Mouse (Mus musculus): ENCODE data around the gene Mttp. TPM values are rescaled to one million over a fixed set of nuclear protein-coding genes. Genes with fewer than 3 reads are reported as not detected.

The Mttp gene
- polyA plus RNA-seq (2012; fragmentation: generic; extraction: Trizol): 1.2 TPM
- long read RNA-seq, experiment 1, partial matches to known transcripts: 1 of 2 reads
- long read RNA-seq, experiment 1, other reads (novel, unspliced or antisense): 1 of 2 reads
- long read RNA-seq, experiment 2, partial matches to known transcripts: 8 of 30 reads
- long read RNA-seq, experiment 2, other reads (novel, unspliced or antisense): 22 of 30 reads

DNA sequence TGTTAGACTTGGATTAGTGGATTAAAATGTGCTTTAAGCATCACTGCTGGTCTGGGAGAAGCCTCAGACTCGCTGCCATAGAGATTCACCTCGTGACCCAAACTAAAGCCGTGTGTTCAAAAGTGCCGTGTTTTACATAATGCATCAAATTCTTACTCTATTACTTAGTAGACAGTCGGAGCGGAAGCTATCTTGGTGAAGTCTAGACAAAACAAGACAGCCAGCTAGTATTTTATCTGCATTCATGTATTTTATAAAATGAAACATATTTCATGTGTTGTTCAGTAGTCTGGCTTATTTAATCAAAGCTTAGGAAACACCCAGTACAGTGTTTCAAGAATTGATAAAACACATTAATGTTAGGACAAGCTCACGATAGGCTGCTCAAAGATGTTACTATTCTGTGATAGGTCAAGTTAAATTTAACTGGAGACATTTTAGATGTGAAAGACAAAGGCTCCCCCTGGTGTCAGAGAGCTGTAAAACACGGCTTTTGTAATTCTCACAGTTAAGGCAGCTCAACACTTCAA lies at the start of gene Mttp:
Gene Mttp, minus strand, starts transcription at position 327 of the 530 bp plus-strand sequence.
- H3K36me3 ChIP-seq (ENCODE audit: control insufficient read depth, insufficient read depth): peaks cover 25% of the 10 kb centered on the region
- peaks cover 11% of the 10 kb centered on the region for H3K79me3 ChIP-seq (ENCODE audit: low read depth)
- H3K4me3 ChIP-seq (ENCODE audit: insufficient read depth, poor library complexity, severe bottlenecking): peak within 1 kb of the TSS; percentile 55
- no peaks in the 10 kb centered on the region for H3K27me3 ChIP-seq (ENCODE audit: control insufficient read depth, insufficient read depth, insufficient read length)
- H3K79me2 ChIP-seq (ENCODE audit: control insufficient read depth, insufficient read depth): peaks cover 25% of the 10 kb centered on the region
- TF ChIP-seq CEBPB (IDR thresholded peaks at IDR 0.05; ENCODE audit: low read depth) (no peak), MAX (IDR thresholded peaks at IDR 0.05) (no peak), MYOD1 (IDR thresholded peaks at IDR 0.05; ENCODE audit: control insufficient read depth, insufficient read length, low read depth) (no peak), CTCF (IDR thresholded peaks at IDR 0.05; ENCODE audit: control insufficient read depth, insufficient read depth, insufficient read length) (peak; percentile 2), MYOG (IDR thresholded peaks at IDR 0.05; ENCODE audit: control insufficient read depth, extremely low read depth, insufficient read length) (no peak), FOSL1 (IDR thresholded peaks at IDR 0.05; ENCODE audit: insufficient read depth, low read length, poor library complexity, severe bottlenecking) (no peak), USF1 (IDR thresholded peaks at IDR 0.05; ENCODE audit: low read depth) (peak; percentile 80)
- H3ac ChIP-seq (ENCODE audit: control insufficient read depth, insufficient read length, low read depth): peak within 1 kb of the TSS; percentile 78

DNA sequence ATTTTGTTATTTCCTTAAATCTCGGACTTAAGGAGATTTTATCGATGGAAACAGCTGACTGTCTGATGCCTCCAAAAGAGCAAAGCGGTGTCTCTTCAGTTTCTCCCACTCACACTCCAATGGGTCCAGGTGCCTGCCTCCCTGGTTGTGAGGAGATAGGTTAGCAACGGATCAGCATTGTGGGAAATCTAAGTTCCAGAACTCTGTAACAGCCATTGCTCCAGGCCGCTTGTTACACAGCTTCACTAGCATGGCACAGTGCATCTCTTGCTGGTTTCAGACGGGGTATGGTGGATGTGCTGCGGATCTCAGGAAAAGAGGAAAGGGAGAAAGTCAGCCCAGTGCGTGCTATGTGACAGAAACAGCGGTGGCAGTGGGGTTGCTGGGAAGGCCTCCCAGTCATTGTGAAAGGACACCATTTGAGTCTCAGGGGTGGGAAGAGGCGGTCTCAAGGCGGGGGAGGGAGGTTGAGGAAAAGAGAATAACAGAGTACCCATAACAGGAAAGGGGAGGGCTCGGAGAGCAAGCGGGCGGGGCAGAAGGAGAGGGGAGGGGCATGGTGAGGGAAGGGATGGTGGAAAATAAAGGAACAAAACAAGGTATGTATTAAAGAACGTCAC lies 49.0 kb upstream of the Mttp start, which contains the start of gene 4930579F01Rik:
Gene 4930579F01Rik, minus strand, starts transcription at position 143 of the 620 bp plus-strand sequence.
- H3K27me3 ChIP-seq (ENCODE audit: control insufficient read depth, insufficient read depth, insufficient read length): no peaks in the 10 kb centered on the region
- no peaks in the 10 kb centered on the region for H3K79me2 ChIP-seq (ENCODE audit: control insufficient read depth, insufficient read depth)
- no peaks in the 10 kb centered on the region for H3K79me3 ChIP-seq (ENCODE audit: low read depth)
- no peak within 1 kb of the TSS for H3ac ChIP-seq (ENCODE audit: control insufficient read depth, insufficient read length, low read depth)
- peak within 1 kb of the TSS; percentile 2 for H3K4me3 ChIP-seq (ENCODE audit: insufficient read depth, poor library complexity, severe bottlenecking)
- no peaks in the 10 kb centered on the region for H3K36me3 ChIP-seq (ENCODE audit: control insufficient read depth, insufficient read depth)
- TF ChIP-seq MYOG (IDR thresholded peaks at IDR 0.05; ENCODE audit: control insufficient read depth, extremely low read depth, insufficient read length) (no peak), MAX (IDR thresholded peaks at IDR 0.05) (no peak), CTCF (IDR thresholded peaks at IDR 0.05; ENCODE audit: control insufficient read depth, insufficient read depth, insufficient read length) (no peak), MYOD1 (IDR thresholded peaks at IDR 0.05; ENCODE audit: control insufficient read depth, insufficient read length, low read depth) (no peak), CEBPB (IDR thresholded peaks at IDR 0.05; ENCODE audit: low read depth) (no peak), FOSL1 (IDR thresholded peaks at IDR 0.05; ENCODE audit: insufficient read depth, low read length, poor library complexity, severe bottlenecking) (no peak), USF1 (IDR thresholded peaks at IDR 0.05; ENCODE audit: low read depth) (no peak)

DNA sequence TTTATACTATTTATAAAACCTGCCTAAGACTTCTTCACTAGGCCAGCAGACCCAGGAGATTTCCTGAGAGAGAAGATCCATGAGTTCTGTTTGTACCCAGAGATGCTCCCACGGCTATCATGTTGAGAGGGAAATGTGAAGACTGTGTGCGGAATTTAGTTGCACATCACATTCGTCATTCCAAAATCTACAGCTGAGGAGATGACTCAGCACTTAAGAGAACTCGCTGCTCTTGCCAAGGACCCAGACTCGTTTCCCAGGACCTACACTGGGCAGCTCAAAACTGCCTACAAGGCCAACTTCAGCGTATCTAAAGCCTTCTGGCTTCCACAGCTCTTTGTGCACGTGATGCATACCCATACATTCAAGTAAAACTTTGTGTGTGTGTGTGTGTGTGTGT lies 47.5 kb upstream of the Mttp start:
- Histone ChIP-seq H3ac (ENCODE audit: control insufficient read depth, insufficient read length, low read depth) (no peak overlapping the region), H3K27me3 (ENCODE audit: control insufficient read depth, insufficient read depth, insufficient read length) (no peaks in the 10 kb centered on the region), H3K36me3 (ENCODE audit: control insufficient read depth, insufficient read depth) (no peaks in the 10 kb centered on the region), H3K4me3 (ENCODE audit: insufficient read depth, poor library complexity, severe bottlenecking) (no peak overlapping the region), H3K79me2 (ENCODE audit: control insufficient read depth, insufficient read depth) (no peaks in the 10 kb centered on the region), H3K79me3 (ENCODE audit: low read depth) (no peaks in the 10 kb centered on the region)
- TF ChIP-seq CTCF (IDR thresholded peaks at IDR 0.05; ENCODE audit: control insufficient read depth, insufficient read depth, insufficient read length): no peak
- no peak for TF ChIP-seq MYOD1 (IDR thresholded peaks at IDR 0.05; ENCODE audit: control insufficient read depth, insufficient read length, low read depth)
- TF ChIP-seq CEBPB (IDR thresholded peaks at IDR 0.05; ENCODE audit: low read depth): no peak
- TF ChIP-seq FOSL1 (IDR thresholded peaks at IDR 0.05; ENCODE audit: insufficient read depth, low read length, poor library complexity, severe bottlenecking): no peak
- TF ChIP-seq MYOG (IDR thresholded peaks at IDR 0.05; ENCODE audit: control insufficient read depth, extremely low read depth, insufficient read length): no peak
- no peak for TF ChIP-seq MAX (IDR thresholded peaks at IDR 0.05)
- TF ChIP-seq USF1 (IDR thresholded peaks at IDR 0.05; ENCODE audit: low read depth): no peak

DNA sequence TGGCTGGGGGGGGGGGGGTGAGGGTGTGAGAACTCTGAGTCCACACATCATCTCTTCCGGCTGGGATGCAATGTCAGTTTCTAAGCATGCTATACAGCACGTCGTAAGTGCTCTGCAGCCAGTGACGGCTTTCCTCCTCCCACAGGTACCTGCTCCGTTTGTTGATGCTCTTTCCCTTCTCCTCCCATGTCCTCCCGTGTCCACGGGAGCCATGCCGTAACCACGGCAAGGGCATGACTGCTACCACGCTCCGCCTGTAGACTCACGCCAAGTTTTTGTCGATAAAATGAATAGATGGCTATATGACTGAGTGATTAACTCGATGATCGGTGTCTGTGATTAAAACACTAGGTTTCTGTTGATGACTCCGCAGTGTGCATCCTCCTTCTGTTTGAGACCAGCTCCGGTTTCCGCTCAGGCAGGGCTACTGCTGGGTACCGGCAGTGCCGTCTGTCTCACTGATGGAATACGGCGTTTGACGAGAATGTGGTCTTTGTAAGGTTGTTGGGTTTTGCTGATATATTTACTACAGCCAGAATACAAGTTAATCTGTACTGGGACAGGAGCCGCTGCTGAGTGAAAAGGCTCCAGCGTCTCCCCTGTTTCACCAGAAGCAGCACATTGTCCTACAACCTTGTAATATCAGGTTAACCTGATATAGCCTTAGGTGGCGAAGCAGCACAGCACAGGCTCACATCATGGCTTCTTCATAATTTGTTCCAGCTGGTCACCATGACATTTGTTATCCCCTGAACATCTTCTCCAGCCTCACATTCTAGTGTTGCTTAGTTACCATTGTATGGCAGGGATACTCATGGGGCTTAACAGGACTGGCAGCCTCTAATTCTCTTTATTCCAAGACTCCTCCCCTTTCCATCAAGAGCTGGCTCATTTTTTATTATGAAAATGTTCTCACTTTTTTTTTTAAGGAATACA lies 41.5 kb upstream of the Mttp start:
- Histone ChIP-seq H3K36me3 (ENCODE audit: control insufficient read depth, insufficient read depth) (no peaks in the 10 kb centered on the region), H3K4me3 (ENCODE audit: insufficient read depth, poor library complexity, severe bottlenecking) (no peak overlapping the region), H3K79me3 (ENCODE audit: low read depth) (no peaks in the 10 kb centered on the region), H3K27me3 (ENCODE audit: control insufficient read depth, insufficient read depth, insufficient read length) (no peaks in the 10 kb centered on the region), H3K79me2 (ENCODE audit: control insufficient read depth, insufficient read depth) (no peaks in the 10 kb centered on the region), H3ac (ENCODE audit: control insufficient read depth, insufficient read length, low read depth) (no peak overlapping the region)
- TF ChIP-seq MYOD1 (IDR thresholded peaks at IDR 0.05; ENCODE audit: control insufficient read depth, insufficient read length, low read depth): no peak

DNA sequence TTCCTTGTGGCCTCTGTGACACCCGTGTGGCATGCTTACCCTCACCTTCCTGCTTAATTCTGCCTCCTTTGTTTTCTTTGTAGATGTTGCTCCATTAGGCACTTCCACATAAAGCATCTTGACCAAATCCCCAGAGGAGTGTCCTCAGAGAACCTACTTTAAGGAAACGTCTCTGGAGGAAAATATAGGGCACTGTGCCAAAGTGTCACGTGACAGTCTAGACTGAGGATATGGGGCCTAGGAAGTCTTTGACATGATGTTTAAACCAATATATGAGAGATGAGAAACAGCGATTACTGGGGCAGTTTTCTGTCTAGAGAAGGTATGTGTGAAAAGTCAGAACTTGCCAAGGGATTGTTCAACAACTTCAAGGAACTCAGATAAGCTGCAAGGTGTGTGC lies 40.5 kb upstream of the Mttp start:
- TF ChIP-seq FOSL1 (IDR thresholded peaks at IDR 0.05; ENCODE audit: insufficient read depth, low read length, poor library complexity, severe bottlenecking) (no peak), MYOD1 (IDR thresholded peaks at IDR 0.05; ENCODE audit: control insufficient read depth, insufficient read length, low read depth) (no peak), CEBPB (IDR thresholded peaks at IDR 0.05; ENCODE audit: low read depth) (no peak), USF1 (IDR thresholded peaks at IDR 0.05; ENCODE audit: low read depth) (peak; percentile 54)
- Histone ChIP-seq H3K27me3 (ENCODE audit: control insufficient read depth, insufficient read depth, insufficient read length) (no peaks in the 10 kb centered on the region), H3K4me3 (ENCODE audit: insufficient read depth, poor library complexity, severe bottlenecking) (no peak overlapping the region), H3ac (ENCODE audit: control insufficient read depth, insufficient read length, low read depth) (no peak overlapping the region), H3K36me3 (ENCODE audit: control insufficient read depth, insufficient read depth) (no peaks in the 10 kb centered on the region), H3K79me3 (ENCODE audit: low read depth) (no peaks in the 10 kb centered on the region), H3K79me2 (ENCODE audit: control insufficient read depth, insufficient read depth) (no peaks in the 10 kb centered on the region)
